Mouse (Mus musculus) liver, postnatal 0 days (tissue): ENCODE data around the gene Tgfb1i1. TPM values are rescaled to one million over a fixed set of nuclear protein-coding genes. Genes with fewer than 3 reads are reported as not detected.

Source experiments
- ATAC-seq: fragments of 200-750 bp; cut with Nextera tagmentation; 2 replicates; pipeline ENCODE4 v1.8.0; 2017; ENCODE audit warnings: mild to moderate bottlenecking, moderate library complexity
- DNase-seq: peaks from one replicate; pipeline ENCODE4 v3.0.0-alpha.2; 2016
- H3K27ac ChIP-seq: fragments of 300-500 bp; sonication (generic); 2 replicates; pipeline ENCODE4 v1.5.1; 2014; ENCODE audit warnings: antibody characterized with exemption, moderate library complexity, mild to moderate bottlenecking, low read depth
- H3K27me3 ChIP-seq: fragments of 300-500 bp; sonication (generic); 2 replicates; pipeline ENCODE4 v1.6.1; 2014; ENCODE audit warnings: low read length, control low read depth, mixed read lengths; ENCODE audit not compliant: insufficient read depth
- H3K36me3 ChIP-seq: fragments of 300-500 bp; sonication (generic); replicated peaks from 2 replicates; pipeline ENCODE4 v1.6.1; 2014; ENCODE audit warnings: mild to moderate bottlenecking, control low read depth, low read length, moderate library complexity, mixed read lengths; ENCODE audit not compliant: insufficient read depth
- H3K4me1 ChIP-seq: fragments of 300-500 bp; sonication (generic); 2 replicates; pipeline ENCODE4 v1.6.1; 2014; ENCODE audit warnings: antibody characterized with exemption, mild to moderate bottlenecking, control low read depth; ENCODE audit not compliant: insufficient read depth
- H3K4me2 ChIP-seq: fragments of 300-500 bp; sonication (generic); 2 replicates; pipeline ENCODE4 v1.6.1; 2014; ENCODE audit warnings: low read depth, mild to moderate bottlenecking, low read length, moderate library complexity, mixed read lengths
- H3K4me3 ChIP-seq: fragments of 300-500 bp; sonication (generic); 2 replicates; pipeline ENCODE4 v1.5.1; 2014; ENCODE audit warnings: low read depth, low read length
- H3K9ac ChIP-seq: fragments of 300-500 bp; sonication (generic); replicated peaks from 2 replicates; pipeline ENCODE4 v1.6.1; 2014; ENCODE audit warnings: mild to moderate bottlenecking, moderate library complexity
- H3K9me3 ChIP-seq: fragments of 300-500 bp; sonication (generic); 2 replicates; pipeline ENCODE4 v1.6.1; 2016; ENCODE audit warnings: mild to moderate bottlenecking, control low read depth, low read length, mixed read lengths
- CTCF ChIP-seq: sonication (generic); IDR thresholded peaks from 2 replicates; pipeline ENCODE4 v1.5.1; 2016; ENCODE audit warnings: antibody characterized with exemption, low read depth
- EP300 ChIP-seq: IDR thresholded peaks from 2 replicates; pipeline ENCODE4 v1.6.1; 2016; ENCODE audit warnings: antibody characterized with exemption, low read depth, mild to moderate bottlenecking
- WGBS: fragments of 180-500 bp; shearing (Covaris S2); extraction: QIAGEN DNeasy Blood & Tissue Kit; methylation state at CpG from one replicate; pipeline ENCODE4 v1.1.7; 2014; ENCODE audit not compliant: insufficient replicate concordance; 5-methylcytosine and 5-hydroxymethylcytosine counted together
- polyA plus RNA-seq: library from polyadenylated mRNA; unstranded; fragments of >200 nt; fragmentation: Nextera tagmentation; extraction: Ambion mirVana; gene quantifications from 2 replicates; pipeline ENCODE4 v1.2.1, GENCODE M21; 2015

The Tgfb1i1 gene
- polyA plus RNA-seq = 10.1 and 10.4 TPM in 2 replicates

DNA sequence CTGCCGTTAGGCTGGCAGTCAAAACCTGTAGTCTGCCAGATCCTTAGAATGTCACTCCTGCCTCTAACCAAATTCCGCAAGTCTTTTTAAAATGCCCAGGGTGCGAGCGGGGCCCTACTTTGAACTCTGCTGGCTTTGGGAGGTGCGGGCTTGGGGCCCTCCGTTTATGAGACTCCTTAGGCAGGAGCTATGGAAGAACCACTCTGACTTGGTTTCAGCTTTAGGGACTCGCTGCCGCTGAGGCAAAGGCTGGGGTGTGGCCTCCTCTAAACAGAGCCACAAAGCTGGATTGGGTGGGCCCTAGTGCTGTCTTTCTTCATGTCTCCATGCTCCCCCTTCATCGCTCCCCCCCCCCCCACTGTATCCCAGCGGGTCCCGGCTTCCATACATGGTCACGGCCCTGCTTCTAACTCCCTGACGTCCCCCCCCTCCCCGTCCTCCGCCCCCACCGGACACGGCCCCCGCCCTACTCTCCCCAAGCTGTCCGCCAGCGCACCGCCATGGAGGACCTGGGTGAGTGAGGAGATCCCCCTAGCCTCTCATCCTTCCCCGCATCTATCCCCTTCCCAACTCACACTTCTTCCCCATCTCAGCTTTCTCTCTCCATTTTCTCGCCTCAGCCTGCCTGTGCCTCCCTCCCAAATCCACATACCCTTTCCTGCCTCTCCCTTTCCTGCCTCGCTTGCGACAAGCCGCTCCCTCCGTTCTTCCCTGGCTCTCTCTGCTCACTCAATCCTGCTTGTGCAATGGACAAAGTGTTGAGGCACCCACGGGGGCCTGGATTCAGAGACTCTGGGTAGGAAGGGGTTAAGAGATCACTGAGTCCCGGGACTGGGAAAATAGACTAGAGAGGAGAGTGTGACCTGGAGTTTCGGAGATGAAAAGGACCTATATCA, at the start of gene Tgfb1i1:
Gene Tgfb1i1, plus strand, starts transcription at position 317 of the 896 bp plus-strand sequence.
- Histone ChIP-seq H3K27me3 (peaks cover 5% of the 10 kb centered on the region), H3K9ac (peak within 1 kb of the TSS; percentile 62), H3K9me3 (no peaks in the 10 kb centered on the region), H3K4me2 (peak within 1 kb of the TSS; percentile 70), H3K36me3 (peaks cover 20% of the 10 kb centered on the region), H3K27ac (peak within 1 kb of the TSS; percentile 44; the same call in 1 of the 2 replicates), H3K4me1 (peaks cover 8% of the 10 kb centered on the region), H3K4me3 (peak within 1 kb of the TSS; percentile 43)
- ATAC-seq (peak; percentile 43), DNase-seq (peak; percentile 45)
- WGBS = 13% methylated on average over 24 of the region's 30 CpGs
- TF ChIP-seq CTCF (no peak), EP300 (no peak)

DNA sequence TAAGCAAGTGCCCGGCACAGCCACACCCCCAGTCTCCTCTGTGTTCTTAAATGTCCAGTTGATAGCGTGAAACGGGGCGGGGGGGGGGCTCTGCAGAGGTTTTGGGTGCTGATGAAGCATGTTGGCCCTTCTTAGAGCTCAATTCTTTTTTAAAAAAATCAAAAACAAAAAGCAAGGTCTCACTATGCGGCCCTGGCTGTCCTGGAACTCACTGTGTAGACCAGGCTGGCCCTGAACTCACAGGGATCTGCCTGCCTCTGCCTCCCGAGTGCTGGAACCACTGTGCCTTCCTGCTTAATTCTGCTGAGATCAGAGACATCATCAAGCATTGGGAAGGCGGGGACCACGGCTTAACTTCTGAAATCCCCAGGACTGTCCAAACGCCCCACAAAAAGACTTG, 45.0 kb upstream of the Tgfb1i1 start:
- no peak overlapping the region for H3K27ac ChIP-seq
- H3K4me1 ChIP-seq = no peaks in the 10 kb centered on the region
- DNase-seq = no peak
- no peak overlapping the region for H3K4me3 ChIP-seq
- 74% methylated on average over 9 of the region's 9 CpGs for WGBS
- no peak overlapping the region for H3K9ac ChIP-seq
- ATAC-seq = no peak
- TF ChIP-seq EP300 (no peak), CTCF (no peak)
- H3K36me3 ChIP-seq = no peaks in the 10 kb centered on the region
- H3K4me2 ChIP-seq = no peak overlapping the region
- H3K9me3 ChIP-seq = no peaks in the 10 kb centered on the region
- no peaks in the 10 kb centered on the region for H3K27me3 ChIP-seq

DNA sequence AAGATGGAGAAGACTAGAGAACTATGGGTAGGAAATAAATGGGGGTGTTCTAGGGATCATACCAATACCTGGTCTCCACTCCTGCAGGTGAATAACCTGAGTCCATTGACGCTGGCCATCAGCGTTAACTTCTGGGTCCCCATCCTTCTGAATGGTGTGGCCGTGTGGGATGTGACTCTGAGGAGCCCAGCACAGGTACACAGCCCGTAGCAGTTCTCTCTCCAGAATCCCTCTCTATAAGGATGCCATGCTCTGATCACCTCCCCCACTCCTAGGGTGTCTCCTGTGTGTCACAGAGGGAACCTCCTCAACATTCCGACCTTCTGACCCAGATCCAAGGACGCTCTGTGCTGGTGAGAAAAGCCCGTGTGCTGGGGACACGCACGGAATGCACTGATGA, 43.5 kb upstream of the Tgfb1i1 start:
- H3K36me3 ChIP-seq = no peaks in the 10 kb centered on the region

DNA sequence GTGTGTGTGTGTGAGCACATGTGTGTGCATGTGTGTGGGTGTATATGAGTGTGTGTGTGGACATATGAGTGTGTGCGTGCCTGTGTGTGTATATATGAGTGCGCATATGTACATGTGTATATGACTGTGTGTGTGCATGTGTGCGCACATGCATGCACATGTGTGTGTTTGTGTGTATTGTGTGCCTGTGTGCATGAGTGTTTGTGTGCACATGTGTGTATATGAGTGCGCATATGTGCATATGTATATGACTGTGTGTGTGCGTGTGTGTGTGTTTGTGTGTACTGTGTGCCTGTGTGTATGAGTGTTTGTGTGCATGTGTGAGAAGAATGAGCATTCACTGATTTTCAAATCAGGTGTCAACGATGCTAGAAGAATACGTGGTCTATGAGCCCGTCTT, 42.4 kb upstream of the Tgfb1i1 start:
- 83% methylated on average over 8 of the region's 8 CpGs for WGBS
- Histone ChIP-seq H3K9ac (no peak overlapping the region), H3K4me1 (no peaks in the 10 kb centered on the region), H3K27me3 (no peaks in the 10 kb centered on the region), H3K27ac (no peak overlapping the region), H3K4me2 (no peak overlapping the region), H3K9me3 (no peaks in the 10 kb centered on the region), H3K36me3 (no peaks in the 10 kb centered on the region), H3K4me3 (no peak overlapping the region)
- no peak for TF ChIP-seq EP300
- no peak for TF ChIP-seq CTCF
- ATAC-seq (no peak), DNase-seq (peak; percentile 6)

More for the DNA sequence above, 43.5 kb upstream of the Tgfb1i1 start:
- DNase-seq = peak; percentile 6
- Histone ChIP-seq H3K4me1 (no peaks in the 10 kb centered on the region), H3K4me3 (no peak overlapping the region), H3K4me2 (no peak overlapping the region), H3K27me3 (no peaks in the 10 kb centered on the region), H3K9ac (no peak overlapping the region), H3K9me3 (no peaks in the 10 kb centered on the region), H3K27ac (no peak overlapping the region)
- no peak for TF ChIP-seq CTCF
- no peak for TF ChIP-seq EP300
- no peak for ATAC-seq
- 81% methylated on average over 9 of the region's 9 CpGs for WGBS

DNA sequence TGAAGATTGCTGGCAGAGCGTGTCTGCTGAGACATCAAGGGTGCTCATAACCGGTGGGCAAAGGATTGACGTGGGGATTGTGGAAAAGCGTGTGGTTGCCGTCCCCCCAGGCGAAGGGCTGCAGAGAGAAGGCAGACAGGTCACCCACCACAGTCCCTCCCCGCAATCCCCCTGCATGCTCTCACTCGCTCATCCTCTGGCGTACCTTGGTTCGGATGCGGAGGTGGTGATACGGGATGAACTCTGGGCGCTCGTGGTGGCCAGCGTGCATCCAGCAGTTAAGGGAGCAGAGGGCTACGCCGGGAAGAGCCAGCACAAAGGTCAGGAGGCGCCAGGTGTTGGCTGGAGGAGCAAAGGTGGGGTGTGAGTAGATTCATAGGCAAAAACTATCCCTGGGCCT, 40.9 kb upstream of the Tgfb1i1 start:
- Histone ChIP-seq H3K9ac (no peak overlapping the region), H3K27me3 (no peaks in the 10 kb centered on the region), H3K36me3 (no peaks in the 10 kb centered on the region), H3K4me1 (no peaks in the 10 kb centered on the region), H3K27ac (no peak overlapping the region), H3K4me3 (no peak overlapping the region), H3K4me2 (no peak overlapping the region), H3K9me3 (no peaks in the 10 kb centered on the region)
- DNase-seq = peak; percentile 9
- ATAC-seq = no peak
- WGBS = 76% methylated on average over 18 of the region's 18 CpGs
- no peak for TF ChIP-seq EP300
- no peak for TF ChIP-seq CTCF

DNA sequence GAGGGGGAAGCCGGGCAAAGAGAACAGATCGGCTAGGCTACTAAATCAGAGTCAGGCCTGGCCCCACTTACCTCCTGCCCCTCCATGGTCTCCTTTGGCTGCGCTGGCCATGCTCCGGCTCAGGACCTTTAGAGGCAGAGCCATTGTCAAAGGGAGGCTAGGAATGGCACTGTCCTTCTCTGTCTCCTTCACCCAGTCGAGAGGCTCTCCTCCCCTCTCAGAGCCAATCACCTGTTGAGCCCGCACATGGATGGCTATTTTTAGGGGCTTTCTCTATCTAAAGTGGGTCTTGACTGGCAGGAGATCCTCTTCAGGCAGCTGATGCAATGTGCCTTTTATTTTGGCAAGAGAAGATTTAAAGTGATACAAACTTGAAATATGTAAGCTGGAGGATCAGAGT, 40.5 kb upstream of the Tgfb1i1 start, which contains the start of gene Cox6a2:
Gene Cox6a2, minus strand, starts transcription at position 236 of the 400 bp plus-strand sequence.
- H3K4me1 ChIP-seq = no peaks in the 10 kb centered on the region
- TF ChIP-seq CTCF (no peak), EP300 (no peak)
- no peaks in the 10 kb centered on the region for H3K9me3 ChIP-seq
- DNase-seq = peak; percentile 11
- 78% methylated on average over 6 of the region's 6 CpGs for WGBS
- no peak for ATAC-seq
- H3K27ac ChIP-seq = no peak within 1 kb of the TSS
- no peak within 1 kb of the TSS for H3K9ac ChIP-seq
- H3K27me3 ChIP-seq = no peaks in the 10 kb centered on the region
- H3K4me2 ChIP-seq = no peak within 1 kb of the TSS
- H3K4me3 ChIP-seq = no peak within 1 kb of the TSS
- no peaks in the 10 kb centered on the region for H3K36me3 ChIP-seq
